Mouse (Mus musculus) thymus, adult 2 months (tissue): Measurements from ENCODE around the gene E130208F15Rik.

Experiments
- CTCF ChIP-seq: fragments of 200-500 bp; IDR thresholded peaks from 2 replicates; pipeline ENCODE4 v1.5.1; 2012; ENCODE audit warnings: mild to moderate bottlenecking, control low read depth, low read length, moderate library complexity, borderline replicate concordance; ENCODE audit not compliant: control insufficient read depth, poor library complexity, insufficient read depth; ENCODE audit errors: extremely low read depth
- POLR2A ChIP-seq: fragments of 200-500 bp; IDR thresholded peaks from 2 replicates; pipeline ENCODE4 v1.6.1; 2012; ENCODE audit warnings: mild to moderate bottlenecking, low read length, control low read depth, moderate library complexity; ENCODE audit not compliant: control insufficient read depth, poor library complexity, insufficient read depth; ENCODE audit errors: extremely low read depth

- TF ChIP-seq CTCF: no peak
- no peak for TF ChIP-seq POLR2A
These were observed 32.5 kb downstream of the E130208F15Rik start for GRCm38 (mm10) chr7:30354059-30354458.
